ENCODE assay signal across 10 mouse cellular contexts in the genomic region with DNA sequence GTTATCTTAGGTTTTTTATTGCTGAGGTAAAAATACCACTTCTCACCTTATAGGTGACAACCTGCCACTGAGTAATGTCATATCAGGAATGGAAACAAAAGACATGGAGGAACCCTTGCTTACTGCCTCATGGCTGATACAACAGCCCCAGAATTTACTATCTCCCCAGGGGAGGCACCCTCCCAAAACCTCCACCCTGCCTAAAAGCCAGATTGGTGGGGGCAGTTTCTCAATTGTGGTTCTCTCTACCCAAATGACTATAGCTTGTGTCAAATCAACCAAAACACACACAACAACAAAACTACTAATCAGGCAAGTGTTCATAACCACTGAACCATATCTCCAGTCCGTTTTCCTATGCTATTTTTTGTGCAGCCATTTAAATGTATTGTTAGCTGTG. TPM values are rescaled to one million over a fixed set of nuclear protein-coding genes. Genes with fewer than 3 reads are reported as not detected.
A peak's percentile ranks its signal among the peaks of the same experiment; 100 is the strongest.
DNase-seq lines count a peak whose midpoint lies in the region; ATAC-seq lines count a peak whose summit lies in the region.
"Had no signal": no experiment of that assay in that cellular context is flagged by ENCODE, and none has a peak within 500 bp of the region (broad histone marks: within the 10 kb centered on the region; RNA-seq: fewer than 3 reads in every experiment).

No protein-coding gene starts in this region.

- DNase-seq in kidney, adult 9 months = no peak
- no peak for DNase-seq in embryonic facial prominence, embryonic 10.5 days (ENCODE audit: low spot score)
- no peak for DNase-seq in intestine, embryonic 14.5 days (ENCODE audit: low spot score)
- no peak for DNase-seq in right cerebral cortex, postnatal 36 days (ENCODE audit: low spot score in 2 of 2)
- DNase-seq in adrenal gland, postnatal 36 days = no peak
- DNase-seq in thymus, postnatal 36 days = no peak
- DNase-seq: gastrocnemius, postnatal 25 days; right cerebral cortex, adult 18-20 months had no signal

- H3K9ac ChIP-seq in kidney, embryonic 15.5 days = peak overlapping the region; percentile 70
- peak overlapping the region; percentile 89 for H3K9ac ChIP-seq in intestine, embryonic 14.5 days (ENCODE audit: low read length)
- H3K9ac ChIP-seq in midbrain, embryonic 15.5 days = peak overlapping the region; percentile 94

- peaks cover 25% of the 10 kb centered on the region for H3K4me1 ChIP-seq in kidney, embryonic 15.5 days
- peaks cover 21% of the 10 kb centered on the region for H3K4me1 ChIP-seq in embryonic facial prominence, embryonic 10.5 days
- peaks cover 10% of the 10 kb centered on the region for H3K4me1 ChIP-seq in intestine, embryonic 14.5 days (replicated peaks; ENCODE audit: control insufficient read depth, insufficient read depth, low read length)
- H3K4me1 ChIP-seq in midbrain, embryonic 15.5 days = peaks cover 23% of the 10 kb centered on the region

- no peak overlapping the region; the same call in 1 of the 2 replicates for H3K27ac ChIP-seq in kidney, embryonic 15.5 days
- peak overlapping the region; percentile 97 for H3K27ac ChIP-seq in embryonic facial prominence, embryonic 10.5 days (replicated peaks)
- H3K27ac ChIP-seq in intestine, embryonic 14.5 days (ENCODE audit: low read depth) = no peak overlapping the region
- peak overlapping the region; percentile 96 for H3K27ac ChIP-seq in midbrain, embryonic 15.5 days

- peaks cover 19% of the 10 kb centered on the region for H3K36me3 ChIP-seq in kidney, embryonic 15.5 days
- peaks cover 35% of the 10 kb centered on the region for H3K36me3 ChIP-seq in embryonic facial prominence, embryonic 10.5 days (replicated peaks)
- H3K36me3 ChIP-seq in intestine, embryonic 14.5 days (ENCODE audit: control insufficient read depth, insufficient read depth, low read length) = peaks cover 17% of the 10 kb centered on the region
- peaks cover 7% of the 10 kb centered on the region; the same call in 1 of the 2 replicates for H3K36me3 ChIP-seq in midbrain, embryonic 15.5 days (replicated peaks)

- no peak for ATAC-seq in kidney, embryonic 15.5 days (replicated peaks; ENCODE audit: low FRiP score)
- ATAC-seq in intestine, embryonic 14.5 days (replicated peaks; ENCODE audit: low FRiP score, low TSS enrichment, low read depth) = no peak
- no peak for ATAC-seq in midbrain, embryonic 15.5 days (replicated peaks)

- peak overlapping the region; percentile 74 for H3K4me2 ChIP-seq in kidney, embryonic 15.5 days
- H3K4me2 ChIP-seq in intestine, embryonic 14.5 days (ENCODE audit: low read length) = peak overlapping the region; percentile 81
- peak overlapping the region; percentile 66 for H3K4me2 ChIP-seq in midbrain, embryonic 15.5 days

- H3K27me3 ChIP-seq in kidney, embryonic 15.5 days = no peaks in the 10 kb centered on the region
- H3K27me3 ChIP-seq in embryonic facial prominence, embryonic 10.5 days (replicated peaks; ENCODE audit: low read depth, poor library complexity, severe bottlenecking) = no peaks in the 10 kb centered on the region
- no peaks in the 10 kb centered on the region for H3K27me3 ChIP-seq in intestine, embryonic 14.5 days (replicated peaks; ENCODE audit: control insufficient read depth, insufficient read depth, low read length)
- H3K27me3 ChIP-seq in midbrain, embryonic 15.5 days (replicated peaks) = no peaks in the 10 kb centered on the region

- 40% methylated on average over 1 of the region's 1 CpGs for WGBS in kidney, embryonic 15.5 days
- 68% methylated on average over 1 of the region's 1 CpGs for WGBS in embryonic facial prominence, embryonic 10.5 days
- WGBS in intestine, embryonic 14.5 days = 80% methylated on average over 1 of the region's 1 CpGs
- WGBS in midbrain, embryonic 15.5 days = 50% methylated on average over 1 of the region's 1 CpGs

- H3K9me3 ChIP-seq in kidney, embryonic 15.5 days (replicated peaks) = no peaks in the 10 kb centered on the region
- no peaks in the 10 kb centered on the region for H3K9me3 ChIP-seq in embryonic facial prominence, embryonic 10.5 days
- no peaks in the 10 kb centered on the region for H3K9me3 ChIP-seq in intestine, embryonic 14.5 days (ENCODE audit: control insufficient read depth, low read length)
- no peaks in the 10 kb centered on the region for H3K9me3 ChIP-seq in midbrain, embryonic 15.5 days

- peak overlapping the region; percentile 80 for H3K4me3 ChIP-seq in kidney, embryonic 15.5 days (replicated peaks)
- H3K4me3 ChIP-seq in embryonic facial prominence, embryonic 10.5 days = peak overlapping the region; percentile 95
- peak overlapping the region; percentile 95 for H3K4me3 ChIP-seq in intestine, embryonic 14.5 days (ENCODE audit: low read depth, low read length)
- peak overlapping the region; percentile 74 for H3K4me3 ChIP-seq in midbrain, embryonic 15.5 days

RNA-seq across cellular contexts. Expression of a gene that starts 0.6 kb away (rescaled TPM):
- 136 and 138 TPM in 2 replicates for polyA plus RNA-seq in kidney, embryonic 15.5 days (2015; fragmentation: Nextera tagmentation; extraction: Ambion mirVana)
- polyA plus RNA-seq in embryonic facial prominence, embryonic 10.5 days (2016; fragmentation: Nextera tagmentation; extraction: Ambion mirVana) = 189 and 200 TPM in 2 replicates
- polyA plus RNA-seq in intestine, embryonic 14.5 days (2014; fragmentation: Nextera tagmentation; extraction: Ambion mirVana) = 123 and 134 TPM in 2 replicates
- 182 and 199 TPM in 2 replicates for polyA plus RNA-seq in midbrain, embryonic 15.5 days (2015; fragmentation: Nextera tagmentation; extraction: Ambion mirVana)
- total RNA-seq in adrenal gland, postnatal 36 days (2021) = 100 to 1,000 TPM in 1 of 2 experiments, 10 to 100 TPM in 1; 99.2 to 103 TPM

RNA-seq across cellular contexts. Expression of a gene that starts 0.7 kb away (rescaled TPM):
- 137 and 138 TPM in 2 replicates for polyA plus RNA-seq in kidney, embryonic 15.5 days (2015; fragmentation: Nextera tagmentation; extraction: Ambion mirVana)
- polyA plus RNA-seq in embryonic facial prominence, embryonic 10.5 days (2016; fragmentation: Nextera tagmentation; extraction: Ambion mirVana) = 213 and 222 TPM in 2 replicates
- polyA plus RNA-seq in intestine, embryonic 14.5 days (2014; fragmentation: Nextera tagmentation; extraction: Ambion mirVana) = 125 and 127 TPM in 2 replicates
- 110 and 112 TPM in 2 replicates for polyA plus RNA-seq in midbrain, embryonic 15.5 days (2015; fragmentation: Nextera tagmentation; extraction: Ambion mirVana)
- 10 to 100 TPM; 48.3 to 59.4 TPM for total RNA-seq in adrenal gland, postnatal 36 days (2021)

Comparison
In these comparisons a context has a peak if more than half of its experiments do, and no peak if none do; other contexts are left out.
1. H3K27ac ChIP-seq: peak in embryonic facial prominence, embryonic 10.5 days (single experiment) and midbrain, embryonic 15.5 days (single experiment); none in kidney, embryonic 15.5 days (single experiment) and intestine, embryonic 14.5 days (single experiment).
2. Peak in every context shown above with its lines, with median percentiles within 50 percentile points of each other: H3K4me2 ChIP-seq, H3K4me3 ChIP-seq and H3K9ac ChIP-seq.